Mouse (Mus musculus) layer of hippocampus, postnatal 10 days (tissue): ENCODE measurements at regions not wholly inside any gene's neighbourhood (a gene's known extent, or its start where the extent isn't known, plus 50 kb on each side); places are given as distances from the start of the nearest gene placed in this dataset.

Experiments
- DNase-seq, 2 experiments: peaks; one replicate each; pipeline ENCODE4 v3.0.0; 2021; ENCODE audit warnings: low spot score in 2 of 2

- no peak for DNase-seq
Observed at GRCm38 (mm10) chr2:72672908-72673901, 197.2 kb downstream of the Cdca7 start.

DNA sequence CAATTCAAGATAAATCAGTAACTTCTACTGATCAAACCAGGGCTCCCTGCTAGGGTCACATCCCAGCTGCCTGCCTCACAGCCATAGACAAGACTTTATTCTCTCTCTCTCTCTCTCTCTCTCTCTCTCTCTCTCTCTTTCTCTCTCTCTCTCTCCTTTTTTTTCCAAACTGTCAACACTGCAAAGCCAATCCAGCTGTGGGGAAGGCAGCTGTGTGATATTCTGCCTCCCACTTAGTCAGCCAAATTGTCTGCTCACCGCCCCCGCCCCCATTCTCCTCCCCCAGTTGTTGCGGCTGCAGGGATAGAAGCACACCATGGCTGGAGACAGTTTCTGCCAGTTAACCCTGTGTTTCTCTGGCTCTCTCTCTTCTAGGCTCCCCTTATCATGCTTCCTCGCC, 198.3 kb downstream of the Cdca7 start:
- DNase-seq: no peak

GRCm38 (mm10) chr2:72674856-72675440, 199.0 kb downstream of the Cdca7 start:
- no peak for DNase-seq

- DNase-seq: no peak
Observed at GRCm38 (mm10) chr2:72677731-72678130, 201.8 kb downstream of the Cdca7 start.

GRCm38 (mm10) chr2:72688031-72688430, 212.1 kb downstream of the Cdca7 start:
- DNase-seq: no peak

DNA sequence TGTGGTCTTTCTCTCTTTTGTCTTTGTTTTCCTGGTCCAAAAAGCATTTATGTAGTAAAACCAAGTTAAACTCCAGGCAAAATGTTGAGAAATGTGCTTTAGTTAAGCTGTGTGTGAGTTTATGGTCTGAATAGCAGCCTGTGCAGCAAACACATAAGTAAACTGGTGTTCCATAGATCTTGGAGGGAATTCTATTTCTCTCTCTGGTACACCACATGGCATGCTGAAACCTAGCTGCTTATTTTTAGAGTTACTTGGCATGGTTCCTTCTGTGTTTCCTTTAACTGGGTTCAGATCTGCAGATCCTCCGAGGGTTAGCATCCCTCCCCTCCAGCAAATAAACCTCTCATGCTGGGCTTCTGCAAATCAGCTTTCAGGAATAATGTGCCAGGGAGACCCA, 225.1 kb downstream of the Cdca7 start:
- DNase-seq: no peak

- no peak for DNase-seq
Observed at GRCm38 (mm10) chr2:72703238-72703637, 227.3 kb downstream of the Cdca7 start.

DNA sequence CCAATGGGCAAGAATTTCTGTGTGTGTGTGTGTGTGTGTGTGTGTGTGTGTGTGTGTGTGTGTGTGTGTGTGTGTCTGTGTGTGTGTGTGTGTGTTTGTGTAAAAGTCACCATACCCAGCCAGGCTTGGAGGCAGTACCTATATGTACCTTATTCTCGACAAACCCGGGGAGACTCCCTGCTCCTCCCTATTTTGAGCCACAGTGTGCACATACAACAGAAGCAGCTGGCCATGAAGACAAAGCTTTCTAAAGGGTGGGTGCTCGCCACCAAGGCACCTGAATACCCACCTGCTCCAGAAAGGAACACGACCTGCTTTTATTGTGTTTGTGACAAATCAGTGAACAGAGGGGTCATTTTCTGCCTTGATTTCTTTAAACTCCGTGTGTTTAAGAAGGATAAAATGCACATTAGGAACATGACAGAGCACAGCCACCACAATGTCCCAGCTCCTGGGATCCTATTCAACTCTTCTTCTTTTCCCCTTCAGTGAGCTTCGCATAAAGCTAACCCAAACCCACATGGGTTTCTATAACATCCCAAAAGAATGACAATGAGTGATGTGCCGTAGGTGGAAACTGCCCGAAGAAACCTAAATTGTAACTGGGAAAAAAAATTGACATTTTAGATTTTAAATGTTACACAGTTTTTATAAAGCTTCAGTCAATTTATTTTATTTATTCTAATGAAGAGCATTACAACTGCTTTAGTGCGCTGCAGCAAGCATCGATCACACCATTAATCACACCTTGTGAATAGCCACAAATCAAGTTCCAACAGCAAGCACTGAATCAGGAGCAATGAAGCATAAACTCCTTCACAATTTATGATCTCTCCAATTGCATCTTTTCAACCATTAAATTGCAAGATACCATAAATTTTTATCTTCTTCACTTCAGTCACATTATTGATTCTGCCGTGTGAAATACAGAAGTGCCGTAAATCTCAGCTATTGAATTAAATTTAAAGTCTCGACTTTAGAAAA, 232.0 kb downstream of the Cdca7 start:
- no peak for DNase-seq

DNA sequence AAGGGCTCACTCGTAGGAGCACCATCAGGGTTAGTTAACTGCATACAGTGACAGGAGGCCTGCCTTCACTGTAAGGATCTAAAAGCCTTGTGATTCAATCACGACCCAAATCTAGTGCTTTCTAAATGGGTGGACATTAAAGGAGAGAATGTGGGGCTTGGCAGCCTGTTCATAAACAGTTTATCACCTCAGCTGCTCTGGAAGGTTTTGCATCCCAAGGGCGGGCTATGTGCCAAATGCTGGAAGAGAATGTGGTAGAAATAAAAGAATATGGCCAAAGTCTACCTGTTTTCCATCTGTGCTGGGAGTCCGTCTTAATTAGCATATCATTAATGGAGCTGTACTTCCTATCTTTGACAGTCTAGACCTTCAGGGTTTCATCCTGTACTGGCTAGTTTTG, 241.0 kb downstream of the Cdca7 start:
- DNase-seq: no peak

- peak; percentile 75 to 81 for DNase-seq
Observed at GRCm38 (mm10) chr2:72728699-72729098, 251.5 kb downstream of the Sp3 start.

DNA sequence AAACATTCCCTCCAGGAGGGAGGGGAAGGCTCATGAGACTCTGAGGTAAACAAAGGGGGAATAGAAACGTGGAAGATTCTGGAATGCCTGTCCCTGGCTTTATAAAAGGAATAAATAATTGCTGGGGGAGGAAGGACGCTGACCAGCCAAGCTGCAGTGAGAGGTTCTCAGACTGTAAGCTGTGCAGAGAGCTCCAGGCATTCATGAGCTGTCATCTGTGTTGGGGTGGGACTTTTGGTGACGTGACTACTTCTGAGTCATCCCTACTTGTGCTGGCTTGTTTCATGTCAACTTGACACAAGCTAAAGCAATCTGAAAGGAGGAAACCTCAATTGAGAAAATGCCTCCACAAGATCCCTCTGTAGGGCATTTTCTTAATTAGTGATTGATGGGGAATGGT, 246.9 kb downstream of the Sp3 start:
- no peak for DNase-seq

- DNase-seq: no peak
Observed at GRCm38 (mm10) chr2:72735035-72735434, 245.2 kb downstream of the Sp3 start.

GRCm38 (mm10) chr2:72736685-72737084, 243.6 kb downstream of the Sp3 start:
- no peak for DNase-seq

DNA sequence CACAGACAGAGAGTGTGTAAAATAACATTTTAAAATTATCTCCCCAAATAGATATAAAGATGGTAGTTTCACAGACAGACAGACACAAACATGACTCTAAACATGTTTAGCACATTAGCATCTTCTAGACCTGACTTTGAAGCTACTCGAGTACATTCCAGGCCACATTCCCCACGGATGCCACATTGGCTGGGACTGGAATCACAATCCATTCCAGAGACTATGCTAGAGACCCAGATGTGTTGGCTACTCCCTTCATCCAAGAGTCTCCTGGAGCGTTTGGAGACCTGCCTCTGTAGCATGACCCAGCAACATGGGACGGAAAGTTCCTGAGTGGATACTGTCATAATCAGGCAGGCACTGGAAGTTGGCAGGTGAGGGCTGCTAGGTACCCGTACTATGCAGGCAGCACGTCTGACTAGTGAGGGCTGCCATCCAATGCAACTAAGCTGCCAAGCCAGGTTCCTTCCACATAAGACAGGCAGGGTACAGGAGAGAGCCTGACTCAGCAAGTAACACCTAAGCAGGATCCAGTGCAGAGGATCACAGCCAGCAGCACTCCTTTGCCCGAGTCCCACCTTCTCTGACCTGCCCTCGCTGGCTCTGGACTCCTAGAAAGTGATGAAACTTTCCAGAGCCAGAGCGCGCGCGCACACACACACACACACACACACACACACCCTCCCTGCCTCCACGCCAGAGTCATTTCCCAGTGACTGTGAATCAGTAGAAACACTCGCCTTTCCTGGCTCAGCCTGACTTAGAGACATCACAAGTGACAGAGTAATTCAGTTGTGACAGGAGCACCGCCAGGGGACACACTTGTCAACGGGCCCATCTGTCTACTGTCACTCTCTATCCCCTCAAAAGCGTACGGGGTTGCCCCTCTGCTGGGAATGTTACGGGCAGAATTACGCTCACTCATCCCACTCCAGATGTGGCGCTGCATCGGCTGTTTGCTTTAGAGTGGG, 239.6 kb downstream of the Sp3 start:
- no peak for DNase-seq

- DNase-seq: no peak
Observed at GRCm38 (mm10) chr2:72741746-72742145, 238.5 kb downstream of the Sp3 start.

DNA sequence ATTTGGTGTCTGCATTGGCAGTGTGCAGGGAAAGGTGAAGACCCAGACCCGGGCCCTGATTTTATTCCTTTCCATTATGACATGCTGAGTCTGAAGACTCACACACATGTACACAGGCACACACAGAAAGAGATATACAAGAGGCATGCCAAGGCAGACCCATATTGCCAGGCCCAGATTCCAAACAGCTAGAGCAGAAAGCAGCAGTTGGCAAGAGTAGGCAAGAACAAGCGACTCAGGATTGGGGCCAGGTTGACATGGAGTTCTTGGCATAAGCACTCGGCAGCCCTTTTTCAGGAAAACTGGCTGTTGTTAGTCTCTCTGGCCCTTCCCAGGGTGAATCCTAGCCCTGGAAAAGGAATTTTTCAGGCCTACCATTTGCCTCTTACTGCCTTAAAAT, 236.6 kb downstream of the Sp3 start:
- DNase-seq: peak; percentile 25 to 48

DNA sequence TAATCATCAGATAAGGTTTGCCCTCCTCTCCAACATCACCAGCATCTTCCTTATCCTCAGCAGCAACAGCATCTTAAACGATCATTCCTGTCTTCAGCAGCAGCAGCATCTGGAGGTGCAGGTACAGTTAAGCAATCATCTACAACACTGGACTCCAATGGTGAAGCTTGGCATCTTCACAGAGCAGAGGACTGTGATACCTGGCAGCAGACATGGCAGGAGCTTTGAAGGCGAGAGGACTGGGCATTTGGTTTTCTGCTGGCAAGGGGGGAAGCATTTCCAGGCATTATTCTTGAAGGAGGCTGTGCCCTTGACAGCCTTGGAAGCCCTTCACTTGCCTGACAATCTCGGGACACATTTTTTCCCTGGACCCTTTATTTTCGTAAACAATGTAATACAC, 235.3 kb downstream of the Sp3 start:
- no peak for DNase-seq

GRCm38 (mm10) chr2:72746476-72747215, 233.6 kb downstream of the Sp3 start:
- peak; percentile 42 to 48 for DNase-seq

DNA sequence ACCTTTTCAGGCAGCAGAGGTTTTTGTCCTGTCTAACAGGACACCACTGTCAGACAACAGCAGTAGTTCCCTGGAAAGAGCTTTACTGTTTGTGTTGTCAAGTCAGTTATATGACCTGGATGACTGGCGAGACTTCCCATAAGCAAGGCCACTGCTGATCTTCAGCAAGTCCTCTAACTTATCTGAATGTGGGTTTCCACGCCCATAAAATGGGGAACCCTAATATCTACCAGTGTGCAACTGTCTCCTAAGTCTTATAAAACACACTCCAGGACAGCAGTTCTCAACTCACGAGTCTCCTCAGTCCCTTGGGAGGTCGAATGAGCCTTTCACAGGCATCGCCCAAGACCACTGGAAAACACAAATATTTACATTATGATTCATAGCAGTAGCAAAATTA, 232.9 kb downstream of the Sp3 start:
- no peak for DNase-seq

- no peak for DNase-seq
Observed at GRCm38 (mm10) chr2:72749495-72749894, 230.8 kb downstream of the Sp3 start.
